Mouse (Mus musculus) cerebellum, postnatal 14 days (tissue): ENCODE measurements around the gene Tcap.

Source experiments
- DNase-seq, 2 experiments: peaks; one replicate each; pipeline ENCODE4 v3.0.0; 2021; ENCODE audit warnings: mixed read lengths in 2 of 2

Gene Tcap

DNA sequence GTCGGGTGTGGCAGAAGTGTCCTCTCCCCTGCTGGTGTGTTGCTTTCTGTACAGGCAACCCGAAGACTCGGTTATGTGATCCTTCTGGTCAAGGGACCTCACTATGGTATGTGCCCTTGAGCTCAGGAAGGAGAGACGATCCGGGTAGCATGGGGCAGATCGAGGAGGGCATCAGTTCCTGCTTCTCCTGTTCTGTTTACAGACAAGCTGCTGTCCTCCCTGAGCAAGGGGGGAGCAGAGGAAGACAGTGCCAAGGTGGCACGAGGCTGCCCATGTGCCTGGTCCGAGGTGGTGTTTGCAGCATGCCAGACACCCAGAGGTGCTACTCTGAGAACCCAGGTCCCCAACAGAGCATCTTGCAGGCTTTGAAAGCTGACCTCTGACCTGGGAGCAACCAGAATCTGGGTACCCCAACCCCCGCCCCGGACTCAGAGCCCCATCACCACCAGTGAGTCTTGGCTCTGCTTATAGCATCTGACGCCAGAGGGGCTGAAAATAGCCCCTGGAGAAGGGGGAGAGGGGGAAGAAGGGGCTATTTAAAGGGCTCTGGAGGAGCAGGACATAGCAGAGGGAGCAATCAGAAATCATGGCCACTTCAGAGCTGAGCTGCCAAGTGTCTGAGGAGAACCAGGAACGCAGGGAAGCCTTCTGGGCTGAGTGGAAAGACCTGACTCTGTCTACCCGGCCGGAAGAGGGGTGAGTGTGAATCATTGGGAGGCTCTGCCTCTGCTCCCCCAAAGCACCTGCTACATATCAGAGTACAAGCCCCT is at the start of gene Tcap:
Gene Tcap (plus strand): TSS at position 551 of the 770 bp plus-strand sequence.
- DNase-seq: peak; percentile 67 to 68

DNA sequence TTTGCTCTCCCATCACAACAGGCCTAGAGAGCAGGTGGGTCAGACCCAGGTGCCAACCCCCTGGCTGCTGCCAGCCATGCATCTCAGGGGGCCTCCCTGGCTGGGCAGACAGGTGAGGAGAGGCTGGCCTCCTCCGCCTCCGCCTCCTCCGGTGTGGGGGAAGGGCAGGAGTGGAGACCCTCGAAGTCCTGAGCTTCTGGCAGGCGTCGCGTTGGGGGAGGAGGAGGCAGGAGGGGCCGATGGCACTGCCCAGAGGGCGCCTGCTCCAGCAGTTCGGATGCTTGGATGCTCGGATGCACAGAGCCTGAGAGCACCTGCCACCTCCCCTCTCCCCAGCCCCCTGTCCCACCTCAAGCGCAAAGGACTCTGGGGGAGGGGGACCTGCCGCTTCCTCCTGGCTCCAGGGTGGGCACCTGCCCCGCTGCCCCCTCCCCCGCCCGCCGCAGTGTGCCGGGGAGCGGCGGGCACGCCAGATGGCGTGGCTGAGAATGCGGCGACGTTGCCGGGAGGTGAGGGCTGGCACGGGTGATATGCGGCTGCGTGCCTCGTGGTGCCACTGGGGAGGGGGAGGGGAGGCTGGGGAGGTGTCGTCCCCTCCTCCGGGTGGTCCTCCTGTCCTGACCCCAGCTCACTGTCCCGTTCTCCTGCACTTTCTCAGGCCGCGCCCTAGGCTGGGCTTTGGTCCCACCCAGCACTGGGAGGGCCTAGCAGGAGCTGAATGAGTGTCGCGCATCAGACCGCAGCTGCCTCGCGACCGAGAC is 49.5 kb upstream of the Tcap start:
- peak; percentile 87 to 89 for DNase-seq

DNA sequence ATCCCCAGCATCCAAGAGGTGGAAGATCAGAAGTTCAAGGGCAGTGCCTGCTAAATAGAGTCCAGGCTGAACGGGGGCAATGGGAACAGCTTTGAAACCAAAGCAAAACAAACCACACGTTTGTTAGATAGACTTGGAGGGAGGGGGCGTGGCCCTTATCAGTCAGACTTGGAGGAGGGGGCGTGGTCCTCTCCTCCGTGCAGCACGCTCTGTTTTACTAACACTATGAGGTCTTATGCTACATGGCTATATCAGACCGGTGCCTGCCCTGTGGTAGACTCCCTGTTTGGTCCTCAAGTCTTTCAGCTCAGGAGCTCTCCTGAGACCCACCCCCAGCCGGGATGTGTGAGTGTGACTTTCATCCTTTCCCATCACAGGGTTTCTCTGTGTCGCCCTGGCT is 48.4 kb upstream of the Tcap start:
- DNase-seq: peak in 1 of 2 experiments; percentile 56

DNA sequence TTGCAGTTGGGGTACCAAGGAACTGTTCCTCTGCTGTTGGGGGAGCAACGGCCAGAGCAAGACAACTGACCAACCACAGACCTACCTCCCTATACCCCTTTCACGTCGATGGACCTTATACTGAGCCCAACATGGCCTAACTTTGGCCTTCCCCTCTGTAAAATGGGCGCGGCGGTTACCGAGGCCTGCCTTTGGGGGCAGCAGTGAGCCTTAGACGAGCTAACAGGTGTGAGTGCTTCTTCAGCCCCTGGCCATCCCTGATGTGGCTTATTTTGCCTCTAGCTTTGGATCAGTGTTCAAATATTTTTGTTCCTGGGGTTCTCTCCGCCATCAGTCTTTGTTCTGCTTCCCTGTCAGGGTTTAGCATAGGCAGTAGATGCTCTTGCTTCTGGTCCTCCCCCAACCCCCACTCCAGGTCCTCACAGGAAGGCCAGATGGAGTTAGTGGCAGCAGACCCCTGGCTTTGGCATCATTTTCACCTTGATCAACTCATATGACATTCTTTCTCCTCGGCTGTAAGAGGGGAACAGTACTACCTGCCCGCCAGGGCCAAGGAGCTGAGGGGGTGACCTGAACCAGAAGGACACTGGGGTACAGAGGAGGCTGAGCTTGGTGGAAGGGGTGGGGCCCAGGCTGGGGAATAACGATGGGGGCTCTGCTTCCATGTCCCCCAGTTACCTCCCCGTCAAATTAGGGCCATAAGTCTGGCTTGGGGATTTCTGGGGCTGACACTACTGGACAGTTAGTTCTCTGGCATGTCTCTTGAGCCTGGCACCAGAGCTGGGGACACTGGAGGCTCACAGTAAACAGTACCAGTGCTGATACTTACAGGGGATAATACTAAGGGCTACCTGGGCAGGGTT is 47.1 kb upstream of the Tcap start:
- DNase-seq: peak; percentile 64 to 79

DNA sequence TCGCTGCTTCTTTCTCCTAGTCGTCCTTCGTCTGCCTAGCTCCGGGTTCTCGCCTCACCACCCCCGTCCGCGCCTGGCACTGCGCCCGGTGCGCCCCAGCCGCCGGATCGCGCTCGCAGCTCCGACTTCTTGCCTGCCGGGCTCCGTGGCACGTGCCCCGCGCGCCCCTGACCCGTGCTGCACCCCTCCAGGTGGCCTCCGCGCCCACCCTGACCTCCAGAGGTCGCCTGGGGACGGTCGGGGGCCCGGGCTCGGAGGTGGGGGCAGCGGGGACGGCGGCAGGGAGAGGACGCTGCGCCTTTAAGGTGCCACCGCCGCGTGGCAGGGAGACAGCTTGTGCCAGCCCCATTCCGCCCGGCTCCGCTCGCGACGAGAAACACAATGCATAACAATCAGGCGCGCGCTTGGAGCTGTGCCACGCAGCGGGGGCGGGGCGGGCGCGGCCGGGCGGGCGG is 45.1 kb upstream of the Tcap start:
- peak; percentile 90 to 93 for DNase-seq

DNA sequence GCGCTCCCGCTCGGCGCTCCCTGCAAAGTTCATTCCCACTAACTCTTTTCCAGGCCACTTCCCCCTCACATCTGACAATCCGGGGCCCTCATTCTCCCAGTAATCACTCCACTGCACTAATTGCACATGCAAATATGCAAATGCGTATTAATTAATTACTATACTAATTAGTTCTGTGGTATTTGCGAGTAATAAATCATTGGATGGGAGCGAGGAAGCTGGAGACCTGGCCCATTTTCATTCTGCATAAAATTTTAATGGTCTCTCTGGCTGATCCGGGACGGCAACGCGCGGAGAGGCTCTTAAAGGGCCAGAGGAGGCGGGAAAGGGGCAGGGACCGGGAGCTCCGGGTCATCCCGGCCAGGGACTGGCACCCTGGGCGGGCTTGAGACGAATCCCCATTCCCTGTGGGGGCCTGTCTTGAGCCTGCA is 44.5 kb upstream of the Tcap start:
- DNase-seq: peak; percentile 68

DNA sequence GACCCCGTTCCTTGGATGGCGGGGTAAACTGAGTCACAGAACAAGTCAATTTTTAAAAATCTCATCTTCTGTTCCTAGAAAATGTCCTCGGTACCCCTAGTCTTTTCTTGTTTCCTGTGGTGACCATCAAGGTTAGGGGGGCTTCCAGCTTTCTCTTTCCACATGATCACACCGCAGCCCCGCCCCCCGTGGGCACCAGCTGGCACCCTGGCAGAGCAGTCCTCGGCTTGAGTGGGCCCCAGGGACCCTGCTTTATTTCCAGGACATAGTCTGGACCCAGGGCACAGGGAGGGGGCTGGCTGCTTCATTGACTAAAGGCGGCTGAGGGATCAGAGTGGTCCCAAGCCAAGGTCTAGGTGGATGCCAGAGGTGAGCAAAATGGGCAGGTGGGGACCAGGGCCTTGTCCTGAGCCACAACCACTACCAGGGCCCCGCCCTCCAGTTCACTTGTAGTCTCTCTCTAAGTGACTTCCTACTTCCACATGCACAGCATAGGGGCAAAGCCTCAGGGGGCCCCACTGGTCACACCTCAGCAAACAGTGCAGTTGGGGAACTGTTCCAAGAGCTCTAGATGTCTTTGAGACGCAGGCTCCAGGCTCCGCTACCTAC is 43.8 kb upstream of the Tcap start:
- DNase-seq: peak in 1 of 2 experiments; percentile 67

DNA sequence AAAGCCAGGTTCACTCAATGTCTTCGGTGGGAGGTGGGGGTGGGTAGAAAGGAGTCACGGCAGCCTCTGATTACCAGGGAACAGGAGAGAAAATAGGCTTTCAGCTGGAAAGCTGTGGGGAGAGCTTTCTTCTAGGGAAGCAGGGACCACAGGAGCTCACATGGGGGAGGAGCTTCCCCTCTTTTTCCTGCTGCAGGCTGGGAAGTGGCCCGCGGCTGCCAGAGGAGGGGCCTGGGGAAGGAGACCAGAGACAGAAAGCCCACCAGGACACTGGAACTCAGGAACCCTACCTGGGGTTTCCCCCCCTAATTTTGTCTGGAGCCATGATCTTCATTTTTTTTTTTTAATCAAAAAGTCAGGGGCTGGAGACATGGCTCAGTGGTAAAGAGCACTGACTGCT is 43.0 kb upstream of the Tcap start:
- DNase-seq: no peak

DNA sequence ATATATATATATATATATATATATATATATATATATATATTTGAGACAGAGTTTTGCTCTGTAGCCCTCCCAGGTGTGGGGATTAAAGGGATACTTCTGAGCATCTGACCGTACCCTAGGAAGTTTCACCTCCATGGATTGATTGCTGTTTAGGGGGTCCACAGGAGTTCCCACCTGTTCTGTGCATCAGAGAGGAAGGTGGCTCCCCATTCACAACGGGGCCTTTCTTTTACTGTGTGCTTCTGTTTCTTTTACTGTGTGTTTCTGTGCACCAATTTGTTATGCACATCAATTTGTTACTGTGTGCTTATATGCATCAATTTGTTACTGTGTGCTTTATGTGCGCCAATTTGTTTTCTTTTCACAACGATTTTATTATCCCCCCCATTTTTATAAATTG is 42.4 kb upstream of the Tcap start:
- peak in 1 of 2 experiments; percentile 4 for DNase-seq

DNA sequence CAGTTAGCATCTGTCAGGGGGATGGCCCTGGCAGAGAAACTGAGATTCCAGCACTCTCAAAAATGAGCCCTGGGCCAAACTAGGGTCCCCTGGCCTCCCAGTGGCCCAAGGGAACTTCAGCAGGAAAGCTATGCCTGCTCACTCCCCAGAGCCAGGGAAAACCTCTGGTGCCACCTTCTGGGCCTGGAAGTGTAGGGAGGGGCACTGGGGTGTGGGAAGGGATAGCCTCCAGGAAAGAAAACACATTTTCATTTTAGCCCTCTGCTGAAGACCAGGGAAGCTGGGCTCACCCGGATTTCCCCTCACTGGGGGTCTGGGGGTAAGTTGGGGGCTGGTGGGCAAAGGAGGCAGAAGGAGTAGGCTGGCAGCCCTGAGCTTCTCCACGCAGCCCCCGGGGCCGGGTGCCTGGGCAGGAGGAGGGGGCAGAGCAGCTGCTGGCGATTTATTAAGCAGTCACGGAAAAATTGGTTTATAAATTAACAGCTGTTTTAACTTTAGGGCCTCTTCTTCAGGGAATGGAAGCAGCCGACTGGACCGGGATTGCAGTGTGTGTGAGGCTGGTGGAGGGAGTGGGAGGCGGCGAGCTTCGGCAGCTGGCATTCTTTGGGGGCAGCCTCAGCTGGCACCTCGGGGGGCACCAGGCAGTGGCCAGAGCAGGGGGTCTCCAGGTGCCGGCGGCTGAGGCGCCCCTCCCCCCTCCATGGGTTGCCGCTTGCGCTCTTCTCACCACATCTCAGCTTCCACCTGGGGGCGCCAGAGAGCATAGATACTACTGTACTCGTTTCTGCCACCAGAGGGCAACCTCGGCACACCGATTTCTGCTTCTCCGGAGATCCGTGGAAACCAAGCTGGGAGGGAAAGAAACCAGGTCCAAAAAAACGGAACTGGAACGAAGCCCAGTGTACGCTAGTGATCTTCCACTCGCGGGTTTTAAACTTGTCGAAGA is 41.3 kb upstream of the Tcap start:
- peak; percentile 99 for DNase-seq

DNA sequence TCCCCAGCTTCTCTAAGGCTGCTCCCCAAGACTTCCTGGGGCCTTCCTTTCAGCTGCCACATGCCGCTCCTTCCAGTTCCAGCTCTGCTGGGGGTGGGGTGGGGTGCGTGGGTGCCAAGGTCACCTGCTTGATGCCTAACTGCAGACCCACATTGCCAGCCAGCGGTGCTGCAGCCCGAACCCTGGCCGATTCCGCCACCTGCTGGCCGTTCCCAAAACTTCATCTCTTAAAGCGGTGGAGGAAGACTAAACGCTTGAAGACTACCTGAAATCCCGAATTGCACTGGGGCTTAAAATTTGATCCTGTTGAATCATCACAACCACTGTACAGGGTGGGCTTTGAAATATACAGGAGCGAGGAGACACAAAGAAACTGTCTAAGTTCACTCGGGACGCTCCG is 38.4 kb upstream of the Tcap start:
- peak; percentile 95 to 96 for DNase-seq

DNA sequence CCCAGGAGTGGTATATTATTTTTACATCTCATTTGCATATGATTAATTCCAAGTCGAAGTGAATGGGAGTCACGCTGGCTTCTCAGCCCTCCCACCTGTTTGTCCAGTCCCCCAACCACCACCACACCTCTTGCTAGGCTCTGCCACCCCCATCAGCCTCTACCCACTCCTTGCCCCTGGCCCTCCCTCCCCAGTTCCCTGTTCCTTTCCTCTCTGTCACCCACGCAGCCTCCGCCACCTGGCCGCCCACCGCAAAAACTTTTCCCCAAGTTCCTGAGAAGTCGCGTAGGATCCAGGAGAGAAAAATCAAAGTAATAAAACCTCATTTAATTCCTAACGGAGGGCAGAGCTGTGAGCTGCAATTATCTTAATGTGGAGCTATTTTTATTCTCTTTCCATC is 37.4 kb upstream of the Tcap start:
- no peak for DNase-seq

DNA sequence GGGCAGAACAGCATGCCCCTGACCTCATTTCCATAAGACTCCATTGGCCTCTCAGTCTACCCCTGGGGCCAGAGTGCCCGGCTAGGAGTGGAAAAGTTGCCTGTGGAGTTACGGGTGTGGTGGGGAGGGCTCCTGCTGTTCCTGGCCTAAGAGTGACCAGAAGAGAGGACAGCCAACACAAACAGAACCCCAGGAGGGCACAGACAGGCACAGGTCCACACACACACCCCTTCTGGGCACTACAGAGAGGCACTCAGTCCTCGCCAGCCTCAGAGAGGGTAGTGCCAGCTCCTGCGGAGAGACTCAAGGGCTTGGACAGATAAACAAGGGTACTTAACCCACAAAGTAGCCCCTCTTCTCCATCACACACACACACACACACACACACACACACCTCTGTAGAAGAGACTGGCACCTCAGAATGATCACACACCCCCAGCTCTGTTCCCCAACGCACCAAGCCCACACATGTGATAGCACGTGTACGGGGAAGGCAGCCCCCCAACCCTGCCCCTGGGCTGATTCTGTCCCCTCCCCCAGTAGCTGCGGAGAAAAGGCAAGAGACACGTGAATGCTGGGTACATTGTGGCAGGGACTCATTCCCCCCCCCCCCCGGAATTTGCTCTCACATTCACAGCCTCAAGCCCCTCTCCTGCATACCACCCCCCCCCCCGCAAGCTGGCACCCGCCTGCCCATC is 36.1 kb upstream of the Tcap start:
- peak in 1 of 2 experiments; percentile 56 for DNase-seq

DNA sequence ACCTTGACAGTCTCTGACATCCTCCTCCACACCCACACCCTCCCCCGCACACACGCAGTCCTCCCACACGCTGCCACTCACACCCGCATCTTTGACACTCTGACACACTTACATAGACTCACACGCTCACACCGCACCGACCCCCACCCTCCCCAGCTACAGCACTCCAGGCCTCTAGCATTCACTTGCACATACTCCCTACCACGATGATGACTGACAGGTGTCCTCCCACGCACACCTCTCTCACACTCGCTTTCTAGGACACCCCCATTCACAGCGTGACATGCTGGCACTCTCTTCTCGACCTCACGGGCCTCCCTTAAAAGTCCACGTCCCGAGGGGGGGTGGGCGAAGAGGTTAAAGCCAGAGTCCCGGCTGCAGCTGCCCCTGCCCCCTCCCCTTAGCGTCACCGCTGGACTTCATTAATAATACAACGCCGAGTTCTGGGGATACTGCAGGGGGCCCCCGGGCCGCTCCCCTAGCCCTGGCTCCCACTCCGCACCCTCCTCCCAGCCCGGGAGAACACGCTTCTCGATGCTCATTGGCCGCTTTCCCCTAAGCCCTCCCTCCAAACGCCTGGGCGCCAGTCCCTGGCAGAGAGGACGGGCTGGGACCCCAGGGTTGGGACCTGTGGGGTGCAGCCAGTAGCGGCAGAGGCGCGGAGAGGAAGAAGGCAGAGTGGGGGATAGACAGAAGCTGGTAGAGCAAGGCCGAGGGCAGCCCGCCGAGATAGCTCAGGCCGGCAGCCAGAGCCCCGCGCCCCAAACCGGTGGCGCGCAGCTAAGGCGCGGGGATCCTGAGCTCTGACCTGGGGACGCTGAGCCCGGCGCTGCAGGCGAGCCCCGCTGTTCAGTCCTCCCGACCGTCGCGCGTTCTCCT is 35.3 kb upstream of the Tcap start, which contains the start of gene Ppp1r1b:
Gene Ppp1r1b (plus strand): TSS at position 322 of the 879 bp plus-strand sequence.
- peak; percentile 79 to 83 for DNase-seq

DNA sequence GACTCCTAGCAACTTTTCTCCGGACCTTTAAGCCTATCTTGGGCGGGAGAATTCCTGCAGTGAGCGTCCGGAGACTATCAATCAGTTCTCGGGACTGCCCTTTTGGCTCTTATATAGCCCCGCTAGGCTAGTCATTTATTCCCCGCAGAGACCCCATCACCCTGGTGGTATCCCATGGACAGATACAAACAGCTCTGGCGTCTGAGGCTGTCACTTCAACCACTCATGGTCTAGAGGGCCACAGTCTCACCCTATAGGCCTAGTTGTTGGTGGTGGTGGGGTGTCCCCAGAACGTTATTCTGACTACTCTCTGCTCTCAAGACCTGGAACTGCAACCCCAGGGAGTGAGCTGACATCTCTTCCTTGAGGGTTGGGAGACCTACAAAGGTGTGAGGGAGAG is 34.3 kb upstream of the Tcap start:
- DNase-seq: peak in 1 of 2 experiments; percentile 18

DNA sequence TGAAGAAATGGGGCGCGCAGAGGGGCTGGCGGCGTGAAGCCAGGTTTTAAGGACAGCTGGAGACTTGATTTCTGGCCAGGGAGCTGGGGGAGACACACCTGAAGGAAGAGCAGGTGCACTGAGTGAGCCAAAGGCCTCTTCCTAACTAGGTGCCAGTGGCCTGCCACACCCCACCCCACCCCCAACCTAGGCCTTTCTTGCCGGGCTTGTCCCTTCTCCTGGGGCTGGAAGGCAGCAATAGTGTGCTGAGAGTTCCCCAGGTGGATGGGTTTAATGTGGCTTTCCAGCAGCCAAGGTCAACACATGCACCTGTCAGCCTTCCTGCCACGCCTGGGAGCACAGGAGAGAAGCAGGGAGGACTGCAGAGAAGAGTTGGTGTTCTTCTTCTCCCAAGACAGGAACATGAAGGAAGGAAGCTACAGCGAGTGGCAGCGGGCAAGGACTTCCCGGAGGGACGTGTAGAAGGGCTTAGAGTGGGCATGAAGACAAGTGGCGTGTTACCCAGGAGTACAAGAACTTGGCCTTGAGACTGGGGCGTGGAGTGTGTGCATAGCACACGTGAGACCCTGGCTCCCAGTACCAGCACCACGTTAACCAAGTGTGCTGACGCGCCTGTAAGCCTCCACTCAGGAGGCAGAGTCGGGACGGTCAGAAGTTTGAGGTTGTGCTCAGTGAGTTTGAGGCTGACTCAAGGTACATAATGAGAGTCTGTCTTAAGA is 31.2 kb upstream of the Tcap start:
- no peak for DNase-seq

DNA sequence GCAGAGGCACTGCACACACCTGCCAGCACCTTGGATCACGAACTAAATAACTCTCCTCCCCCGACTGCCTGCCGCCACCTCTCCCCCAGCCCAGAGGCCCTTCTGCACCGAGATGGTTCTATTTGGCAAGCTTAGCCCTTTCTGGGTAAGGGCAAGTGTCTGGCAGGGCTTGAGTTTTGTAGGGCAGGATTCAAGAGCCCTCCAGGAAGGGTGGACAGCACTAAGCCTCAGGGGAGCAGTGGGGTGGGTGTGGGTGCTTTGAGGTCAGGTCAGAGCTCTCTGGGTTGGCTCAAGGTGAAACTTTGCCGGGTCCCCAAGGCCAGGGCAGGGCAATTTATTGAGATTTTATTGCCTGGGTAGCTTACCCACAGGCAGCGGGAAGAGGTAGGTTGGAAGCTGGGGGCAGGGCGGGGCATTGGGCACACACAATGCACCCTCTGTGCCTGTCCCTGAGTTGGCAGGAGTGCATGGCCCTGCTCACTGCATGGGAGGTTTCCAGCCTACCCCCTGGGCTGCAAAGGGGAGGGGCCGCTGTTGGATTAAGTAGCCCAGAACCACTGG is 29.9 kb upstream of the Tcap start:
- DNase-seq: no peak

DNA sequence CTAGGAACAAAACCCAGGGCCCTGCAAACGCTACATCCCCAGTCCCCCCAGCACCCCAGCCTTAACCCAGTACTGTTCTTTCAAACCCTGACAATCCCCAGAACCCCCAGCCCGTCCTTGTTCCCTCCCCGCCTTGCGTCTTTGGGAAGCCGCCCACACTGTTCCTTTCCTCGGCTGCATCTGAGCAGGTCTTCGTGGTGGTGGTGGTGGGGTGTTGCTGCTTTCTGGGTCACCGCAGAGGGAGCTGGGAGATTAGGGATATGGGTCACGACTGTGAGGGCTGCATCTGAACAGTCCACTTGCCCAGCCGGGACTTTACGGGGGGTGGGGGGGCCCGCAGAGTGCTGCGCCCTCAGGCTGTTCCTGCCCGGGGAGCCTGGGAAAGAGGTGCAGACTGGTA is 29.2 kb upstream of the Tcap start:
- DNase-seq: no peak
